Mouse (Mus musculus) cortical plate, adult 2 months (tissue): ENCODE measurements around the gene Zfp109. TPM values are rescaled to one million over a fixed set of nuclear protein-coding genes. Genes with fewer than 3 reads are reported as not detected.

Experiments used
- H3K27ac ChIP-seq: fragments of 200-500 bp; 2 replicates; pipeline ENCODE4 v1.5.1; 2012; ENCODE audit warnings: low read length, control low read depth, inconsistent platforms; ENCODE audit not compliant: insufficient read depth
- H3K4me1 ChIP-seq: fragments of 200-500 bp; 2 replicates; pipeline ENCODE4 v1.6.1; 2011; ENCODE audit warnings: low read length; ENCODE audit not compliant: control insufficient read depth, insufficient read depth
- H3K4me3 ChIP-seq: fragments of 200-500 bp; 2 replicates; pipeline ENCODE4 v1.5.1; 2011; ENCODE audit warnings: mild to moderate bottlenecking, low read length, control low read depth; ENCODE audit not compliant: insufficient read depth
- CTCF ChIP-seq: fragments of 200-500 bp; IDR thresholded peaks from 2 replicates; pipeline ENCODE4 v1.5.1; 2011; ENCODE audit warnings: mild to moderate bottlenecking, control low read depth, low read length; ENCODE audit not compliant: insufficient read depth; ENCODE audit errors: extremely low read depth
- POLR2A ChIP-seq: fragments of 200-500 bp; IDR thresholded peaks from 2 replicates; pipeline ENCODE4 v1.6.1; 2011; ENCODE audit warnings: mild to moderate bottlenecking, low read length, control low read depth; ENCODE audit not compliant: insufficient read depth; ENCODE audit errors: extremely low read depth
- polyA plus RNA-seq: library from polyadenylated mRNA; depleted of rRNA; stranded (reverse); fragments of >200 nt; gene quantifications from 2 replicates; pipeline ENCODE4 v1.2.3, GENCODE M21; 2012; rRNA removed

Zfp109 gene
- polyA plus RNA-seq, 1 experiment: 5.8 TPM

GRCm38 (mm10) chr7:24208282-24208886 is 29.0 kb downstream of the Zfp109 start:
- no peak for TF ChIP-seq CTCF
- TF ChIP-seq POLR2A: no peak
- Histone ChIP-seq H3K27ac (no peak overlapping the region), H3K4me1 (no peaks in the 10 kb centered on the region), H3K4me3 (peak overlapping the region; percentile 50; the same call in 1 of the 2 replicates)

GRCm38 (mm10) chr7:24207488-24208261 is 29.7 kb downstream of the Zfp109 start:
- TF ChIP-seq CTCF (no peak), POLR2A (0 out of 2 replicates have a peak, but pooled peaks have one; percentile 38)
- no peak overlapping the region for H3K27ac ChIP-seq
- H3K4me3 ChIP-seq: peak overlapping the region; percentile 50
- H3K4me1 ChIP-seq: no peaks in the 10 kb centered on the region

- no peak overlapping the region for H3K27ac ChIP-seq
- no peaks in the 10 kb centered on the region for H3K4me1 ChIP-seq
- no peak overlapping the region for H3K4me3 ChIP-seq
- TF ChIP-seq CTCF (no peak), POLR2A (no peak)
Observed at GRCm38 (mm10) chr7:24196961-24197360, 40.4 kb downstream of the Zfp109 start.

- Histone ChIP-seq H3K4me3 (no peak overlapping the region), H3K27ac (no peak overlapping the region), H3K4me1 (no peaks in the 10 kb centered on the region)
- no peak for TF ChIP-seq CTCF
- no peak for TF ChIP-seq POLR2A
Observed at GRCm38 (mm10) chr7:24193157-24193556, 44.2 kb downstream of the Zfp109 start.

- Histone ChIP-seq H3K4me1 (no peaks in the 10 kb centered on the region), H3K4me3 (no peak overlapping the region), H3K27ac (no peak overlapping the region)
- no peak for TF ChIP-seq POLR2A
- no peak for TF ChIP-seq CTCF
Observed at GRCm38 (mm10) chr7:24191361-24191760, 46.0 kb downstream of the Zfp109 start.

- no peak overlapping the region for H3K27ac ChIP-seq
- no peak overlapping the region for H3K4me3 ChIP-seq
- H3K4me1 ChIP-seq: no peaks in the 10 kb centered on the region
- TF ChIP-seq CTCF: no peak
- TF ChIP-seq POLR2A: no peak
Observed at GRCm38 (mm10) chr7:24189571-24189944, 47.8 kb downstream of the Zfp109 start.

- no peak for TF ChIP-seq CTCF
- TF ChIP-seq POLR2A: no peak
- no peak overlapping the region for H3K4me3 ChIP-seq
- H3K27ac ChIP-seq: no peak overlapping the region
- H3K4me1 ChIP-seq: no peaks in the 10 kb centered on the region
Observed at GRCm38 (mm10) chr7:24188901-24189570, 48.3 kb downstream of the Zfp109 start.

- Histone ChIP-seq H3K4me3 (no peak overlapping the region), H3K27ac (no peak overlapping the region), H3K4me1 (no peaks in the 10 kb centered on the region)
- no peak for TF ChIP-seq POLR2A
- TF ChIP-seq CTCF: no peak
Observed at GRCm38 (mm10) chr7:24187611-24188010, 49.7 kb downstream of the Zfp109 start.

Other genes starting within 250 kb of the Zfp109 start
- not detected in 2 replicates for gene V1rd19, start 235.9 kb downstream of the Zfp109 start, polyA plus RNA-seq
- not detected in 2 replicates for gene Vmn1r183, start 184.3 kb downstream of the Zfp109 start, polyA plus RNA-seq
- 39.0 and 42.0 TPM in 2 replicates for gene Zfp180, start 155.6 kb downstream of the Zfp109 start, polyA plus RNA-seq
- 9.9 and 10.6 TPM in 2 replicates for gene Zfp112, start 125.2 kb downstream of the Zfp109 start, polyA plus RNA-seq
- gene Zfp235, start 103.4 kb downstream of the Zfp109 start, polyA plus RNA-seq: 19.3 and 19.9 TPM in 2 replicates
- 1.6 and 2.0 TPM in 2 replicates for gene Zfp114, start 62.5 kb downstream of the Zfp109 start, polyA plus RNA-seq
- 4.1 and 4.2 TPM in 2 replicates for gene Zfp111, start 26.1 kb downstream of the Zfp109 start, polyA plus RNA-seq
- gene Zfp108, start 17.2 kb upstream of the Zfp109 start, polyA plus RNA-seq: 5.7 and 6.1 TPM in 2 replicates
- 9.2 and 11.0 TPM in 2 replicates for gene Zfp93, start 32.9 kb upstream of the Zfp109 start, polyA plus RNA-seq
- gene Zfp61, start 63.7 kb upstream of the Zfp109 start, polyA plus RNA-seq: 22.9 and 27.6 TPM in 2 replicates
- 20.2 and 22.4 TPM in 2 replicates for gene Zfp94, start 79.1 kb upstream of the Zfp109 start, polyA plus RNA-seq
- gene Tescl, start 96.4 kb upstream of the Zfp109 start, polyA plus RNA-seq: 0.29 TPM in 1 of 2 replicates, not detected in the other
- gene Lypd5, start 111.6 kb upstream of the Zfp109 start, polyA plus RNA-seq: not detected in 2 replicates
- 0.47 and 0.77 TPM in 2 replicates for gene Kcnn4, start 132.7 kb upstream of the Zfp109 start, polyA plus RNA-seq
- gene Smg9, start 162.1 kb upstream of the Zfp109 start, polyA plus RNA-seq: 81.7 and 84.5 TPM in 2 replicates
- 0.55 and 1.4 TPM in 2 replicates for gene Irgc1, start 214.7 kb upstream of the Zfp109 start, polyA plus RNA-seq
- 1.3 and 1.5 TPM in 2 replicates for gene Plaur, start 224.9 kb upstream of the Zfp109 start, polyA plus RNA-seq
- gene Cadm4, start 244.5 kb upstream of the Zfp109 start, polyA plus RNA-seq: 234 and 237 TPM in 2 replicates